Mouse (Mus musculus) liver (tissue): ENCODE measurements around the gene Trim26.

Experiments used
- DNase-seq: peaks from one replicate; pipeline ENCODE4 v3.0.0-alpha.2; 2020; ENCODE audit warnings: mixed read lengths

Gene Trim26

DNA sequence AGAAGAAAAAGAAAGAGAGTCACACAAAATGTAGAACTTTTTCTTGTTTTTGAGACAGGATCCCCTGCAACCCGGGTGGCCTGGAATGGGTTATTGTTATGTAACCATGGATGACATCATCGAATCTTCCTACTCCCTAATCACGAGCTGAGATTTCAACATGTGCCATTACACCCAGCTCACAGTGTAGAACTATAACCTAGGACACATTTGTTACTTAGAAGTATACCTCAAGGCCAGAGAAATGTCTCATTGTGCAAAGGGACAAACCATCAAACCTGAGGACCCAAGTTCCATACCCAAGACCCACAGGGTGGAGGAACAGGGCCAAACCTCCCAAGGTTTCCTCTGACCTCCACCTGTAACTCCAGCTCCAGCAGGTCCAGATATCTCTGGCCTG lies 66.7 kb downstream of the Trim26 start:
- DNase-seq: no peak

DNA sequence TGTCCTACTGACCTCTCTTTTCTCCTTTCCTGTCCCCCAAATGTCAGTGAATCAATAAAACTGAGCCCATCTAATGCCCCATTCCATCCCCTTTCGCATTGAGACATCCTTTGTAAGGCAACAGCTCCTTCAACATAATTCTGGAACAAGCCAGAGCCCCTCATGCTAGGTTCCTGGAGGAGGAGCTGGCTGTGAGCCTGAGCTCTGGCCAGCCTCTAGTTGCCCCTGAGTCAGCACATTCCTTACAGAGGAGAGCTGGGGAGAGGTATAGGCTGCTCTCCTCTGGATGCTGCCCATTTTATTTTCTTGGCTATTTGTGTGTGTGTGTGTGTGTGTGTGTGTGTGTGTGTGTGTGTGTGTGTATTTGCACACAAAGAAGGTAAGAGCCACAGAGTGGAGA lies 71.3 kb downstream of the Trim26 start:
- DNase-seq: no peak
